ENCODE assay signal across 23 mouse cellular contexts in the genomic region with DNA sequence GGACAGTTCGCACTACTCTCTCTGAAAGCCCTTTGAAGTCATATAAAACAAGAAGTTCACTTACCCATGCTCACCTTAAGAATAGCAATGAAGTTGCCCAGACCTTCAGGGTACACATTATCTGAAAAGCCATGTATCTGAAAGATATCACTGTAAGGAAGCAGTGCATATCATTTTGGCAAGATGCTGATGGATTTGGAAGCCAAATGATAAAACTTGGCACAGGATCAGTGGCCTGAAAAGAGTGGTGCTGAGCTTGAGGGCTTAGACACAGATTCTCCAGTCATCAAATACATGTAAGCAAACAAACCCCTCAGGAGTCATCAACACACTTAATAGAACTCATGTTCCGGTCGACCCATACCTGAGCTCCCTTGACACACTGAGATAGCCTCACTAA. TPM values are rescaled to one million over a fixed set of nuclear protein-coding genes. Genes with fewer than 3 reads are reported as not detected.
DNase-seq lines count a peak whose midpoint lies in the region; ATAC-seq and TF ChIP-seq lines count a peak whose summit lies in the region.
"Had no signal": no experiment of that assay in that cellular context is flagged by ENCODE, and none has a peak within 500 bp of the region (broad histone marks: within the 10 kb centered on the region; RNA-seq: fewer than 3 reads in every experiment).

No protein-coding gene starts in this region.

- 90% methylated on average over 3 of the region's 3 CpGs for WGBS in forebrain, postnatal 0 days
- 90% methylated on average over 3 of the region's 3 CpGs for WGBS in forebrain, embryonic 11.5 days
- 73% methylated on average over 3 of the region's 3 CpGs for WGBS in lung, embryonic 14.5 days
- 90% methylated on average over 3 of the region's 3 CpGs for WGBS in midbrain, postnatal 0 days

- no peak for TF ChIP-seq CTCF in forebrain, postnatal 0 days (IDR thresholded peaks at IDR 0.05; ENCODE audit: low read depth)
- no peak for TF ChIP-seq CTCF in lung, embryonic 14.5 days (IDR thresholded peaks at IDR 0.05; ENCODE audit: low read depth)
- no peak for TF ChIP-seq CTCF in midbrain, postnatal 0 days (IDR thresholded peaks at IDR 0.05)

- no peaks in the 10 kb centered on the region for H3K9me3 ChIP-seq in forebrain, postnatal 0 days (ENCODE audit: low read length)
- no peaks in the 10 kb centered on the region for H3K9me3 ChIP-seq in forebrain, embryonic 11.5 days (ENCODE audit: control insufficient read depth, low read length)
- no peaks in the 10 kb centered on the region for H3K9me3 ChIP-seq in lung, embryonic 14.5 days (ENCODE audit: low read depth, low read length)
- H3K9me3 ChIP-seq in midbrain, postnatal 0 days (ENCODE audit: low read length): no peaks in the 10 kb centered on the region
- H3K9me3 ChIP-seq: embryonic facial prominence, embryonic 13.5 days; embryonic facial prominence, embryonic 15.5 days; forebrain, embryonic 10.5 days; forebrain, embryonic 15.5 days; G1E had no signal

- H3K9ac ChIP-seq in forebrain, postnatal 0 days: no peak overlapping the region
- no peak overlapping the region for H3K9ac ChIP-seq in forebrain, embryonic 11.5 days (ENCODE audit: low read length)
- no peak overlapping the region for H3K9ac ChIP-seq in lung, embryonic 14.5 days
- no peak overlapping the region for H3K9ac ChIP-seq in midbrain, postnatal 0 days (replicated peaks; ENCODE audit: low read length, poor library complexity, severe bottlenecking)
- H3K9ac ChIP-seq: embryonic facial prominence, embryonic 13.5 days; embryonic facial prominence, embryonic 15.5 days; forebrain, embryonic 15.5 days had no signal

- H3K36me3 ChIP-seq in forebrain, postnatal 0 days (ENCODE audit: insufficient read depth): no peaks in the 10 kb centered on the region
- no peaks in the 10 kb centered on the region for H3K36me3 ChIP-seq in forebrain, embryonic 11.5 days (ENCODE audit: control insufficient read depth, insufficient read depth, low read length)
- no peaks in the 10 kb centered on the region for H3K36me3 ChIP-seq in lung, embryonic 14.5 days (ENCODE audit: insufficient read depth)
- H3K36me3 ChIP-seq in midbrain, postnatal 0 days (ENCODE audit: insufficient read depth, low read length): no peaks in the 10 kb centered on the region
- H3K36me3 ChIP-seq: embryonic facial prominence, embryonic 13.5 days; embryonic facial prominence, embryonic 15.5 days; forebrain, embryonic 10.5 days; forebrain, embryonic 15.5 days; G1E had no signal

- H3K27me3 ChIP-seq in forebrain, postnatal 0 days (ENCODE audit: insufficient read depth, low read length): no peaks in the 10 kb centered on the region
- H3K27me3 ChIP-seq in forebrain, embryonic 11.5 days (ENCODE audit: control insufficient read depth, insufficient read depth, low read length): no peaks in the 10 kb centered on the region
- H3K27me3 ChIP-seq in lung, embryonic 14.5 days (ENCODE audit: insufficient read depth, low read length): no peaks in the 10 kb centered on the region
- no peaks in the 10 kb centered on the region for H3K27me3 ChIP-seq in midbrain, postnatal 0 days (ENCODE audit: insufficient read depth, low read length)
- H3K27me3 ChIP-seq: CH12.LX; embryonic facial prominence, embryonic 13.5 days; embryonic facial prominence, embryonic 15.5 days; forebrain, embryonic 15.5 days had no signal

- H3K4me3 ChIP-seq in forebrain, postnatal 0 days (ENCODE audit: low read depth, low read length): no peak overlapping the region
- no peak overlapping the region for H3K4me3 ChIP-seq in forebrain, embryonic 11.5 days (ENCODE audit: low read depth, low read length)
- H3K4me3 ChIP-seq in lung, embryonic 14.5 days (ENCODE audit: low read depth, low read length): no peak overlapping the region
- no peak overlapping the region for H3K4me3 ChIP-seq in brown adipose tissue, adult 24 weeks (ENCODE audit: insufficient read depth, low read depth, low read length)
- no peak overlapping the region for H3K4me3 ChIP-seq in midbrain, postnatal 0 days (ENCODE audit: low read depth, low read length)
- H3K4me3 ChIP-seq: embryonic facial prominence, embryonic 13.5 days; embryonic facial prominence, embryonic 15.5 days; erythroblast, embryonic 14.5 days; forebrain, embryonic 10.5 days; forebrain, embryonic 15.5 days had no signal

- peak; percentile 18 to 37 for DNase-seq in cerebellum, postnatal 10 days
- no peak for DNase-seq in cerebellum, adult 9-11 months
- peak; percentile 26 for DNase-seq in forebrain, postnatal 0 days
- no peak for DNase-seq in forebrain, embryonic 11.5 days (ENCODE audit: low spot score)
- peak; percentile 15 for DNase-seq in lung, embryonic 14.5 days
- DNase-seq in lung, postnatal 36 days: no peak
- no peak for DNase-seq in midbrain, postnatal 0 days (ENCODE audit: low spot score)
- DNase-seq: adrenal gland, adult 2 months; adrenal gland, postnatal 10 days; adrenal gland, postnatal 25 days; cerebellum, adult 11 months; cerebellum, adult 18-20 months; cerebellum, adult 8-10 months; cerebellum, postnatal 36 days; embryo, embryonic 11 days had no signal

- H3K27ac ChIP-seq in forebrain, postnatal 0 days (ENCODE audit: low read depth, low read length): no peak overlapping the region
- H3K27ac ChIP-seq in forebrain, embryonic 11.5 days (ENCODE audit: low read depth, low read length): no peak overlapping the region
- H3K27ac ChIP-seq in lung, embryonic 14.5 days (ENCODE audit: low read depth): no peak overlapping the region
- H3K27ac ChIP-seq in brown adipose tissue, adult 24 weeks (replicated peaks; ENCODE audit: low read depth, low read length): peak overlapping the region; percentile 85
- H3K27ac ChIP-seq in midbrain, postnatal 0 days (ENCODE audit: low read depth, low read length): no peak overlapping the region
- H3K27ac ChIP-seq: embryonic facial prominence, embryonic 13.5 days; embryonic facial prominence, embryonic 15.5 days; forebrain, embryonic 10.5 days; forebrain, embryonic 15.5 days had no signal

- H3K4me2 ChIP-seq in forebrain, postnatal 0 days (ENCODE audit: low read depth): no peak overlapping the region
- H3K4me2 ChIP-seq in forebrain, embryonic 11.5 days (ENCODE audit: low read depth, low read length, severe bottlenecking): no peak overlapping the region
- no peak overlapping the region for H3K4me2 ChIP-seq in lung, embryonic 14.5 days
- H3K4me2 ChIP-seq in midbrain, postnatal 0 days (ENCODE audit: low read depth, low read length, poor library complexity, severe bottlenecking): no peak overlapping the region
- H3K4me2 ChIP-seq: embryonic facial prominence, embryonic 13.5 days; embryonic facial prominence, embryonic 15.5 days; forebrain, embryonic 15.5 days had no signal

- H3K4me1 ChIP-seq in forebrain, postnatal 0 days (ENCODE audit: insufficient read depth): no peaks in the 10 kb centered on the region
- no peaks in the 10 kb centered on the region for H3K4me1 ChIP-seq in forebrain, embryonic 11.5 days (replicated peaks; ENCODE audit: control insufficient read depth, insufficient read depth, low read length)
- no peaks in the 10 kb centered on the region for H3K4me1 ChIP-seq in lung, embryonic 14.5 days (ENCODE audit: insufficient read depth)
- peaks cover 38% of the 10 kb centered on the region for H3K4me1 ChIP-seq in brown adipose tissue, adult 24 weeks (ENCODE audit: control insufficient read depth, insufficient read depth, insufficient read length, low read length)
- H3K4me1 ChIP-seq in midbrain, postnatal 0 days (ENCODE audit: insufficient read depth, low read length): no peaks in the 10 kb centered on the region
- H3K4me1 ChIP-seq: embryonic facial prominence, embryonic 13.5 days; embryonic facial prominence, embryonic 15.5 days; forebrain, embryonic 10.5 days; forebrain, embryonic 15.5 days had no signal

- ATAC-seq in forebrain, postnatal 0 days: no peak
- ATAC-seq in forebrain, embryonic 11.5 days (replicated peaks; ENCODE audit: low FRiP score): no peak
- no peak for ATAC-seq in lung, embryonic 14.5 days (ENCODE audit: insufficient read depth)
- ATAC-seq in midbrain, postnatal 0 days (ENCODE audit: low FRiP score): no peak
- ATAC-seq: forebrain, embryonic 15.5 days had no signal

RNA-seq across cellular contexts. Expression of gene Adipor2, which starts 16.9 kb away (rescaled TPM):
- 42.9 and 46.9 TPM in 2 replicates for total RNA-seq in forebrain, postnatal 0 days (2014; rRNA removed)
- polyA plus RNA-seq in forebrain, postnatal 0 days (2015; fragmentation: Nextera tagmentation; extraction: Ambion mirVana): 24.6 and 34.0 TPM in 2 replicates
- 19.9 and 20.6 TPM in 2 replicates for polyA plus RNA-seq in forebrain, embryonic 11.5 days (2014; fragmentation: Nextera tagmentation; extraction: Ambion mirVana)
- polyA plus RNA-seq in lung, embryonic 14.5 days (2014; fragmentation: Nextera tagmentation; extraction: Ambion mirVana): 28.1 and 29.0 TPM in 2 replicates
- 370 and 390 TPM in 2 replicates for polyA plus RNA-seq in brown adipose tissue, adult 24 weeks (2012; ENCODE audit: insufficient read depth, insufficient read length, missing spikeins)
- 39.0 and 42.5 TPM in 2 replicates for total RNA-seq in midbrain, postnatal 0 days (2014; rRNA removed)
- 25.3 and 26.6 TPM in 2 replicates for polyA plus RNA-seq in midbrain, postnatal 0 days (2015; fragmentation: Nextera tagmentation; extraction: Ambion mirVana)

Comparison
In these comparisons a context has a peak if more than half of its experiments do, and no peak if none do; other contexts are left out.
1. DNase-seq: peak in cerebellum, postnatal 10 days (2 of 2), forebrain, postnatal 0 days (single experiment) and lung, embryonic 14.5 days (single experiment); none in cerebellum, adult 9-11 months (single experiment), forebrain, embryonic 11.5 days (single experiment), lung, postnatal 36 days (single experiment) and midbrain, postnatal 0 days (single experiment).
2. RNA of gene Adipor2, which starts 16.9 kb away (polyA plus RNA-seq): 370 to 390 TPM in brown adipose tissue, adult 24 weeks; 24.6 to 34.0 TPM in forebrain, postnatal 0 days, 28.1 to 29.0 TPM in lung, embryonic 14.5 days, 25.3 to 26.6 TPM in midbrain, postnatal 0 days and 19.9 to 20.6 TPM in forebrain, embryonic 11.5 days; every median in the first group is over 10 times any median in the second.